Mouse (Mus musculus) retina, adult 2 months (tissue): ENCODE data around the gene Phactr1.

Experiments used
- DNase-seq: peaks from one replicate; pipeline ENCODE4 v3.0.0-alpha.2; 2012; ENCODE audit warnings: low read depth, low spot score

Phactr1 gene

DNA sequence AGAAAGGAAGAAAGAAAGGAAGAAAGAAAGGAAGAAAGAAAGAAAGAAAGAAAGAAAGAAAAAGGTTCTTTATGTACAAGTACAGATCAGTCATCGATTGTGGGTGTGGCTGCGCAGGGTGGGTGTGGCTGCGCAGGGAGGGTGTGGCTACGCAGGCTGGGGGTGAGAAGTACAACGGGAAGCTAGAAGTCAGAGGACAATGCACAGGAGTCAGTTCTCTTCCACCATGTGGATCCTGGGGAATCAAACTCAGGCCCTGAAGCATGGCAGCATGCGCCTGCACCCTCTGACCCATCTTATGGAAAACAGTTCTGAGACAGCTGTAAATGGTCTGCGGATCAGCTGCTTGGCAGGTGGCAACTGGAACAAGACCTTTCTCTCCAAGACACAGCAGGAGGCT is 500.7 kb downstream of the Phactr1 start:
- no peak for DNase-seq

DNA sequence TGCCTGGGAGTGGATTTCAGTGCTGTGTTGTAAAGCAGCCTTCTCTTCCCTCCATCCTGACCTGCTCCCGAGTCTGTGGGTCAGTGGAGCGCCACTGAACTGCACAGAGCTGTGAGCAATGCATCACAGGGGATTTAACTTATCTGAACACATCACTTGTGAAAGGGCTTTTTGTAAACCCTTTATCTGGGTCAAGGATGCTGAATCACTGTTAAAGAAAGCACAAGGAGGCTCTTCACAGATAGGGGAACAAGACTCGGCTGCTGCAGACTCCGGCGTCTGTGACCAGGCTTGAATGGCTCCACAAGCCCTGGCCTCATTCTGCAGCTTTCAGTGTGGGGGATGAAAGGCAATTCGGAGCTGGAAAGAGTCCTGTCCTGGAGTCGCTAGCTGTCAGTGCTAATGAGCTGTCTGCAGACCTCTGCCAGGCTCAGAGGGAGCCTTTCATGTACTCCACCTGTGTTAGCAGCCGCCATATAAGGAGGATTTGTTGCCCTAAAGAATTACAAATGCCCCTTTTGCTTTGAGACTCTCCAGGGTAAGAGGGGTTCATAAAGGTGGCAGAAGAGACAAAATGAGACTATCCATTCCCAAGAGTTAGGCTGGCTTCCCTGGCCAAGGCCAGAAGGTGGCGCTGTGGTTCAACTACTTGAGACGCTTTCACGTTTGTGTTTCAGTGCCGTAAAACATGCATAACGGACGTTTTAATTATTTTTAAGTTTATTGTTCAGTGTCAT is 502.2 kb downstream of the Phactr1 start:
- peak; percentile 80 for DNase-seq

DNA sequence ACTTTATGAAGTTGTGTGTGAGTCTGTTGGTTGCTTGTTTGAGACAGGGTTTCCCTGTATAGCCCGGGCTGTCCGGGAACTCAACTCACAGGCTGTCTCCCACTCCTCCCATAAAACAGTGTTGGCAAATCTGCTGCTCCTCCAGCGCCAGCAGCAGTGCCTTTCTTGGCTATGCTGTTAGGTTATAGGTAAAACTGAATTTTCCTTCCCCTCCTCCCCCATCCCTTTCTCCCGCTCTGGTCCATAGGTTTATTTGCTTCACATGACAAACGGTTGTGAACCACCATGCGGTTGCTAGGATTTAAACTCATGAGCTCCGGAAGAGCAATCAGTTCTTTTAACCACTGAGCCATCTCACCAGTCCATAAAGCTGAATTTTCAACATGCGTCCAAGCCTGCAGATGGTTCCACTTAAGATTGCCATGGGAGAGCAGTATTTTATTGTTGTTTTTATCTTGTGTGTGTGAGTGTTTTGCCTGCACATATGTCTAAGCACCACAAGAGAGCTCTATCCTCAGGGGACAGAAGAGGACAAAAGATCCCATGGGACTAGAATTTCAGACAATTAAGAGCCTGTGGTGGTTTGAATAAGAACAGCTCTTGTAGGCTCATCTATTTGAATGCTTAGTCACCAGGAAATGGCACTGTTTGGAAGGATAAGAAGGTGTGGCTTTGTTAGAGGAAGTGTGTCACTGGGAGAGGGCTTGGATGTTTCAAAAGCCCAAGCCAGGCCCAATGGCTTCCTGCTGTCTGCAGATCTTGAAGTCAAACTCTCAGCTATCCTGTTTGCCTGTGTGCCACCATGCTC is 503.0 kb downstream of the Phactr1 start:
- DNase-seq = no peak

DNA sequence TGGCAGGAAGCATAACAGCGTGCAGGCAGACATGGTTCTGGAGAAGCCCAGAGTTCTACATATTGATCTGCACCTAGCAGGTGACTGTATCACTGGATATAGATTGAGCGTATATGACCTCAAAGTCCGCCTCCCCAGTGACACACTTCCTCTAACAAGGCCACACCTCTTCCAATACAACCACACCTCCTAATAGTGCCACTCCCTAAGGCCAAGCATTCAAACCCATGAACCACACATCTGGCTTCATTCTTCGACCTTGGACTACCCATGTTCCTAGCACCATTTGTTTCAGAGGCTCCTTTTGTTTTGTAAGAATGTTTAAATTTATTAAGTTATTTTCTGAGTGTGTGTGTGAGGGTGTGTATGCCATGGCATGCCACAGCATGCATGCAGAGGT is 507.3 kb downstream of the Phactr1 start:
- no peak for DNase-seq
